Mouse (Mus musculus): ENCODE data around the gene Ott. TPM values are rescaled to one million over a fixed set of nuclear protein-coding genes. Genes with fewer than 3 reads are reported as not detected.

Ott gene
- polyA plus RNA-seq (2014; fragmentation: Illumina TruSeq; extraction: RNeasy Lipid Tissue Mini Kit (QIAGEN cat#74804); ENCODE audit: low read depth, low replicate concordance): not detected

DNA sequence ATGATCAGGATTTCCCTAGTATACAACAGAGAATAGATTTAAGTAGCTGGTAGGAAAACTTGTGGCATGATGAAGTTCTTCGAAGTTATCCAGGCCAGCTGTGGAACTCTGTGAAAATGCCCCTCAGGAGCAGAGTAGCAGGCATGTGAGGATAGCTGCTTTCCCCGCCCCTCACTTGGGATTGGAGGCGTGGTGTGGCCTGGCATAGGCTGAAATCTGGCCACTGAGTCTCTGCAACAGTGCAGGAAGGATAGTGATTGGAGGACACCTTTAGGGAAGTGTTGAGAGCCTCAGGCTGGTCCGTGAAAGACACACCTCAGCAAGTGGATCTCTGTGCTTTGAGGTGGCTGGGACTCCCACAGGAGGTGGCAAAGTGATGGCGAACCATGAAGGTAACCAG is at the start of gene Ott:
Gene Ott, plus strand, starts transcription at position 301 of the 400 bp plus-strand sequence.

Other genes with a start within 250 kb of the Ott start
- not detected for gene Luzp4, start 216.6 kb upstream of the Ott start, polyA plus RNA-seq (2014; fragmentation: Illumina TruSeq; extraction: RNeasy Lipid Tissue Mini Kit (QIAGEN cat#74804); ENCODE audit: low read depth, low replicate concordance)
- gene Gm15093, start 198.1 kb downstream of the Ott start, polyA plus RNA-seq (2014; fragmentation: Illumina TruSeq; extraction: RNeasy Lipid Tissue Mini Kit (QIAGEN cat#74804); ENCODE audit: low read depth, low replicate concordance): not detected